Mouse (Mus musculus): ENCODE measurements around the gene Slc25a34.

- TF ChIP-seq CTCF (IDR thresholded peaks at IDR 0.05; ENCODE audit: low read depth) (no peak), EP300 (IDR thresholded peaks at IDR 0.05; ENCODE audit: low read depth) (no peak)
These were observed 30.2 kb upstream of the Slc25a34 start for GRCm38 (mm10) chr4:141653813-141654212.

Data from heart, postnatal 0 days (tissue).